Mouse (Mus musculus) E14TG2a.4 (cell line): Measurements from ENCODE around the gene Phactr2.

ENCODE experiments used
- CTCF ChIP-seq: conservative IDR thresholded peaks from 2 replicates; pipeline ENCODE4 v1.5.1; 2014; ENCODE audit warnings: low read length
- POU5F1 ChIP-seq: IDR thresholded peaks from 2 replicates; pipeline ENCODE4 v1.6.1; 2014; ENCODE audit warnings: low read length, borderline replicate concordance

- TF ChIP-seq CTCF (no peak), POU5F1 (no peak)
Measured at GRCm38 (mm10) chr10:13395753-13396152, 78.5 kb downstream of the Phactr2 start.
